Mouse (Mus musculus) embryonic facial prominence, embryonic 14.5 days (tissue): ENCODE results near the gene Smarca1. TPM values are rescaled to one million over a fixed set of nuclear protein-coding genes. Genes with fewer than 3 reads are reported as not detected.

Experiments used
- ATAC-seq: fragments of 200-750 bp; cut with Nextera tagmentation; 2 replicates; pipeline ENCODE4 v1.8.0; 2017; ENCODE audit warnings: low read depth, moderate number of reproducible peaks, moderate TSS enrichment
- DNase-seq: peaks from one replicate; pipeline ENCODE4 v3.0.0-alpha.2; 2015; ENCODE audit warnings: low spot score
- H3K27ac ChIP-seq: fragments of 300-500 bp; sonication (generic); replicated peaks from 2 replicates; pipeline ENCODE4 v1.5.1; 2014; ENCODE audit warnings: low read depth, mild to moderate bottlenecking, low read length, moderate library complexity
- H3K27me3 ChIP-seq: fragments of 300-500 bp; sonication (generic); replicated peaks from 2 replicates; pipeline ENCODE4 v1.6.1; 2014; ENCODE audit warnings: low read length; ENCODE audit not compliant: control insufficient read depth, insufficient read depth
- H3K36me3 ChIP-seq: fragments of 300-500 bp; sonication (generic); 2 replicates; pipeline ENCODE4 v1.6.1; 2014; ENCODE audit warnings: low read length, mixed read lengths; ENCODE audit not compliant: control insufficient read depth, insufficient read depth
- H3K4me1 ChIP-seq: fragments of 300-500 bp; sonication (generic); 2 replicates; pipeline ENCODE4 v1.6.1; 2014; ENCODE audit warnings: antibody characterized with exemption, low read length; ENCODE audit not compliant: control insufficient read depth, insufficient read depth
- H3K4me2 ChIP-seq: fragments of 300-500 bp; sonication (generic); 2 replicates; pipeline ENCODE4 v1.6.1; 2014; ENCODE audit warnings: low read depth, mild to moderate bottlenecking, low read length, moderate library complexity, mixed read lengths
- H3K4me3 ChIP-seq: fragments of 300-500 bp; sonication (generic); 2 replicates; pipeline ENCODE4 v1.5.1; 2014; ENCODE audit warnings: low read depth, mild to moderate bottlenecking, low read length
- H3K9ac ChIP-seq: fragments of 300-500 bp; sonication (generic); 2 replicates; pipeline ENCODE4 v1.6.1; 2014; ENCODE audit warnings: low read depth, mild to moderate bottlenecking, low read length, moderate library complexity, mixed read lengths
- H3K9me3 ChIP-seq: fragments of 300-500 bp; sonication (generic); 2 replicates; pipeline ENCODE4 v1.6.1; 2016; ENCODE audit warnings: low read length; ENCODE audit not compliant: control insufficient read depth
- WGBS: fragments of 180-500 bp; shearing (Covaris S2); extraction: QIAGEN DNeasy Blood & Tissue Kit; methylation state at CpG from one replicate; pipeline ENCODE4 v1.1.7; 2014; 5-methylcytosine and 5-hydroxymethylcytosine counted together
- polyA plus RNA-seq: library from polyadenylated mRNA; unstranded; fragments of >200 nt; fragmentation: Nextera tagmentation; extraction: Ambion mirVana; gene quantifications from 2 replicates; pipeline ENCODE4 v1.2.1, GENCODE M21; 2014

The Smarca1 gene
- 30.1 and 33.8 TPM in 2 replicates for polyA plus RNA-seq

DNA sequence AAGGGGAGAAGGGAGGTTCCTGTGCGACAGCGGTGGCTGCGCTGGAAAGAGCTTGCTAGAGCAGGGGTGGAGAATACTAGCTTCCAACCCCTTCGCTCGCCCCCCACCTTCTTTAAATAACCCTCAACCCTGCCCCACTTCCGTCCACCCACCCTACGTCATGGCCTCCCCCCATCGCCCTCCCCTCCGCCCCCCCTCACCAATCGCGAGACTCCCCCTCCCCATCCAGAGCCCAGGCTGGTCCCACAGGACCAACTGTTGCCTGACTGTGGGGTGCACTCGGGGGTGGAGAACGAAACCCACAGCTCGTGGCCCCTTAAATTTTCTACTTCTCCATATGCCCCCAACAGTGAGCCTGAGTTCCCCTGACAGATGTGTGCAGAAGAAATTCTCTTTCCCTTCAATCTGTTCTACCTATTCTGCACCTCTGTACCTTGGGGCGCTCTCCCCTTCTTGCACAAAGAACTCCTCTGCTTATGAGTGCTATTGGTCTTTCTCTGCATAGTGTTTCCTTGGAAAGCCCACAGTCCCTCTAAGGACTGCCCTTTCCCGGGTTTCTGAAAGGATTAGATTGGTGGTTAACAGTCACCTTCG is at the start of gene Smarca1:
Smarca1 (minus strand) TSS at position 544 of the 594 bp plus-strand sequence.
- Histone ChIP-seq H3K9ac (peak within 1 kb of the TSS; percentile 71), H3K27ac (peak within 1 kb of the TSS; percentile 81), H3K4me1 (no peaks in the 10 kb centered on the region), H3K9me3 (no peaks in the 10 kb centered on the region), H3K36me3 (no peaks in the 10 kb centered on the region), H3K4me2 (peak within 1 kb of the TSS; percentile 53), H3K4me3 (peak within 1 kb of the TSS; percentile 51), H3K27me3 (no peaks in the 10 kb centered on the region)
- peak; percentile 80 for ATAC-seq
- 25% methylated on average over 10 of the region's 17 CpGs for WGBS
- peak; percentile 42 for DNase-seq

DNA sequence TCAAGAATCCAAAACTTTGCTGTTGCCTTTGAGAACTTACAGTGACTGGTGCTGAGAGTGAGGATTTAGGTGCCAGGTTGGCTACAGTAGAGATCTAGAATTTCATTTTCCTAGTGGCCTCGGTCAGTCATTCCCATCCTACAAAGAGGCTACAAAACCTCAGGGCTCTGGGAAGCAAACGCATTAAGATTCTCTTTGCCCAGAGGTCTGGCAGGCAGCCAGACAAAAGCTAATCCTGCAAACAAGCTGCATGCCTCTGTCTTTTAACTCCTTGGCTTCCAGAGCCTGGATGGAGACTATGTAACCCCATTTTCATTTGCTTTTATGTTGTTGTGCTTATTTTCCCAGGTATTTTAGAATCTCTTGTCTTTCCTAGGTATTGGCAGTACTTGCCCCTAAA is 45.0 kb upstream of the Smarca1 start:
- Histone ChIP-seq H3K4me2 (no peak overlapping the region), H3K4me3 (no peak overlapping the region), H3K9me3 (no peaks in the 10 kb centered on the region), H3K4me1 (no peaks in the 10 kb centered on the region), H3K27me3 (no peaks in the 10 kb centered on the region), H3K27ac (no peak overlapping the region), H3K9ac (no peak overlapping the region), H3K36me3 (peaks cover 8% of the 10 kb centered on the region; the same call in 1 of the 2 replicates)
- DNase-seq: peak; percentile 86
- WGBS: 19% methylated on average over 2 of the region's 2 CpGs
- ATAC-seq: no peak

DNA sequence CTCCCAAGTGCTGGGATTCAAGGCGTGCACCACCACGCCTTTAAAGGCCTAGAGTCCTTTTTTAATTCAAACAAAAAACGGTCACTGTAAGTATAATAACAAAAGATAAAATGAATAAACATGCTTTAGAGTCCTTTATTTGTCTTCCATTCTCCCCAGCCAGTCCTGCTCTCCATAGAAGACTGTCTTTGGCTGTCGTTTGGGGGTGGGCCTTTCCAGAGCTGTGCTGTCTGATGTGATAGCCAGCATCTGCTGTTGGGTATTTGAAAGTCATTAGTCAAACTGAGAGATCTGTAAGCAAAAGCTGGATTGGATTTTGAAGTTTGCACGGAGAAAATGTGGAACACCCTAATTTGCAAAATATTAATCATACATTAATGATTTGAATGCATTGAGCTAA is 44.1 kb upstream of the Smarca1 start:
- Histone ChIP-seq H3K9me3 (no peaks in the 10 kb centered on the region), H3K4me1 (no peaks in the 10 kb centered on the region), H3K27me3 (no peaks in the 10 kb centered on the region), H3K4me3 (no peak overlapping the region), H3K4me2 (no peak overlapping the region), H3K9ac (no peak overlapping the region), H3K27ac (no peak overlapping the region), H3K36me3 (peaks cover 14% of the 10 kb centered on the region; the same call in 1 of the 2 replicates)
- 74% methylated on average over 5 of the region's 5 CpGs for WGBS
- DNase-seq: no peak
- no peak for ATAC-seq

DNA sequence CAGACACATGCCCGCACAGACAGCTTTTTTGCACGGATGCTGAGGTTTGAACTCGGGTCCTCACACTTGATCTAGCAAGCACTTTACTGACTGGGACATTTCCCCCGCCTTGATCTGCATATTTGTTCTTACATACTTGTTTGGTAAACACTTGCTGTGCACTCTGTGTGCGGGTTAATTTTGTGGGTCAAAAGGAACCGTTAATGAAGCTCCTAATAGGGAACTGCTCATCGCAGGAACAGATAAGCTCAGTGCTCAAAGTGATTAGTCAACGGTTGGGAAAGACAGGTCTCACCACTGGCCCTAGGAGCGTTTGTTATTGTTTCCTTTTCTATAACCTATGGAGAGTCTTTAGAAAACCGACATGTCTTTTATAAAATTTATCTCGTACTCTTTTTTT is 41.6 kb upstream of the Smarca1 start:
- Histone ChIP-seq H3K4me1 (no peaks in the 10 kb centered on the region), H3K9me3 (no peaks in the 10 kb centered on the region), H3K36me3 (peaks cover 25% of the 10 kb centered on the region; the same call in 1 of the 2 replicates), H3K27ac (no peak overlapping the region), H3K27me3 (no peaks in the 10 kb centered on the region), H3K4me3 (no peak overlapping the region), H3K9ac (no peak overlapping the region), H3K4me2 (no peak overlapping the region)
- WGBS: 90% methylated on average over 11 of the region's 11 CpGs
- no peak for ATAC-seq
- DNase-seq: no peak

- ATAC-seq: no peak
Measured at GRCm38 (mm10) chrX:47930449-47930848, 37.7 kb upstream of the Smarca1 start.

GRCm38 (mm10) chrX:47927981-47928380 is 35.2 kb upstream of the Smarca1 start:
- no peaks in the 10 kb centered on the region for H3K27me3 ChIP-seq
- no peaks in the 10 kb centered on the region for H3K9me3 ChIP-seq
- WGBS: 54% methylated on average over 3 of the region's 3 CpGs
- ATAC-seq (no peak), DNase-seq (no peak)
- no peak overlapping the region for H3K4me3 ChIP-seq
- 0 out of 2 replicates have a peak, but pooled peaks cover 17% of the 10 kb centered on the region for H3K36me3 ChIP-seq
- H3K9ac ChIP-seq: no peak overlapping the region
- no peak overlapping the region for H3K4me2 ChIP-seq
- H3K4me1 ChIP-seq: no peaks in the 10 kb centered on the region
- H3K27ac ChIP-seq: no peak overlapping the region

More at GRCm38 (mm10) chrX:47930449-47930848, 37.7 kb upstream of the Smarca1 start:
- Histone ChIP-seq H3K9me3 (no peaks in the 10 kb centered on the region), H3K4me2 (no peak overlapping the region), H3K4me3 (no peak overlapping the region), H3K36me3 (0 out of 2 replicates have a peak, but pooled peaks cover 19% of the 10 kb centered on the region), H3K27ac (no peak overlapping the region), H3K27me3 (no peaks in the 10 kb centered on the region), H3K9ac (no peak overlapping the region), H3K4me1 (no peaks in the 10 kb centered on the region)
- WGBS: 85% methylated on average over 3 of the region's 3 CpGs
- peak; percentile 9 for DNase-seq

DNA sequence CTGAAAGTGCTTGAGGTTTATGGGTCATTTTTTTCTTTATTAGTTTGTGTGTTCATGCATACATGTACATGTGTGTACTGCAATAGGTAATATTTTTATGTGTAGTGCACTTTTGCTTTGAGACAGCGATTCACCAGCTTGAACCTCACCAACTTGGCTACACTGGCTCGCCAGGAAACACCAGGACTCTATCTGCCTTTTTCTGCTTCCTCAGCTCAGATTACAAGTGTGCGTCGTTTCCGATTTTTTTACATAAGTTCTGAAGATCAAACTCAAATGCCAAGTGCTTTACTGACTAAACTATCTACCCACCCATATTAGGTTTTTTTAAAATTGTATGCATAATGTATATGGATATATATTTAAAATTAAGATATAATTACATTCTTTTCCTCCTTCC is 27.8 kb upstream of the Smarca1 start:
- Histone ChIP-seq H3K4me1 (no peaks in the 10 kb centered on the region), H3K4me2 (no peak overlapping the region)
- WGBS: 70% methylated on average over 5 of the region's 5 CpGs

GRCm38 (mm10) chrX:47916831-47917230 is 24.1 kb upstream of the Smarca1 start:
- no peak overlapping the region for H3K4me3 ChIP-seq
- DNase-seq (no peak), ATAC-seq (no peak)
- H3K27me3 ChIP-seq: no peaks in the 10 kb centered on the region
- H3K36me3 ChIP-seq: peaks cover 5% of the 10 kb centered on the region; the same call in 1 of the 2 replicates
- WGBS: 38% methylated on average over 1 of the region's 1 CpGs
- no peak overlapping the region for H3K4me2 ChIP-seq
- no peak overlapping the region for H3K9ac ChIP-seq
- H3K9me3 ChIP-seq: no peaks in the 10 kb centered on the region
- H3K4me1 ChIP-seq: peaks cover 7% of the 10 kb centered on the region
- no peak overlapping the region for H3K27ac ChIP-seq

More for the DNA sequence above, 27.8 kb upstream of the Smarca1 start:
- no peaks in the 10 kb centered on the region for H3K27me3 ChIP-seq
- no peaks in the 10 kb centered on the region for H3K9me3 ChIP-seq
- peaks cover 5% of the 10 kb centered on the region; the same call in 1 of the 2 replicates for H3K36me3 ChIP-seq
- ATAC-seq: no peak
- H3K27ac ChIP-seq: no peak overlapping the region
- no peak overlapping the region for H3K9ac ChIP-seq
- no peak for DNase-seq
- H3K4me3 ChIP-seq: no peak overlapping the region

- H3K27ac ChIP-seq: no peak overlapping the region
- DNase-seq: no peak
- peaks cover 7% of the 10 kb centered on the region for H3K4me1 ChIP-seq
- WGBS: 79% methylated on average over 7 of the region's 7 CpGs
- H3K27me3 ChIP-seq: no peaks in the 10 kb centered on the region
- no peak overlapping the region for H3K9ac ChIP-seq
- H3K9me3 ChIP-seq: no peaks in the 10 kb centered on the region
- peak overlapping the region; percentile 60; the same call in 1 of the 2 replicates for H3K4me3 ChIP-seq
- peak overlapping the region; percentile 59; the same call in 1 of the 2 replicates for H3K4me2 ChIP-seq
- no peak for ATAC-seq
- no peaks in the 10 kb centered on the region for H3K36me3 ChIP-seq
Measured at GRCm38 (mm10) chrX:47913543-47913938, 20.8 kb upstream of the Smarca1 start.
